Mouse (Mus musculus): ENCODE results near the gene Slc28a2.
"Not testable (repeated sequence)": the region's sequence is repeated elsewhere in the genome, so short reads cannot be mapped to it uniquely, and the experiment has no call there.

GRCm38 (mm10) chr2:122426645-122427044 lies 368 bp downstream of the Slc28a2 start:
- TF ChIP-seq CTCF (IDR thresholded peaks at IDR 0.05; ENCODE audit: control insufficient read depth, insufficient read depth, low read length); POLR2A (IDR thresholded peaks at IDR 0.05; ENCODE audit: borderline replicate concordance, control insufficient read depth, low read depth, low read length): not testable (repeated sequence)
